8 mouse cellular contexts compared by ENCODE assay signal in genomic region chr4:97773110-97773593, GRCm38 (mm10). TPM values are rescaled to one million over a fixed set of nuclear protein-coding genes. Genes with fewer than 3 reads are reported as not detected.
A peak's percentile ranks its signal among the peaks of the same experiment; 100 is the strongest.
DNase-seq lines count a peak whose midpoint lies in the region; ATAC-seq and TF ChIP-seq lines count a peak whose summit lies in the region.

No protein-coding gene starts in this region.

- DNase-seq in adrenal gland, adult 18-20 months (ENCODE audit: low spot score in 2 of 2), result peak; percentile 72 to 91
- DNase-seq in embryo, embryonic 10 days (ENCODE audit: low spot score), result peak; percentile 98
- peak; percentile 83 to 87 for DNase-seq in gastrocnemius, adult 8-10 months (ENCODE audit: low spot score in 2 of 2)
- peak; percentile 100 for DNase-seq in hindlimb bud, embryonic 11.5 days (ENCODE audit: extremely low spot score, low read depth, low spot score)
- DNase-seq in left cerebral cortex, adult 2 months (ENCODE audit: extremely low spot score in 1 of 2, low spot score in 2 of 2), result peak; percentile 78 to 90
- peak; percentile 95 for DNase-seq in right cerebral cortex, adult 18-20 months
- peak; percentile 93 for DNase-seq in urinary bladder, postnatal 14 days (ENCODE audit: low spot score)

- H3K27ac ChIP-seq in left cerebral cortex, adult 2 months, result peak overlapping the region; percentile 88

- no peak for TF ChIP-seq CTCF in left cerebral cortex, adult 2 months (IDR thresholded peaks at IDR 0.05)

- H3K4me3 ChIP-seq in left cerebral cortex, adult 2 months, result peak overlapping the region; percentile 59

- ATAC-seq in megakaryocyte, adult 5-6 weeks (ENCODE audit: poor library complexity, severe bottlenecking), result peak; percentile 58

- intact Hi-C loops in left cerebral cortex, adult 2 months (cut with DNase I), result loop anchor here (2.0 to 10.0 kb wide), 3 partner anchors 14 to 549 kb away; no protein-coding TSS in a partner anchor

RNA-seq across cellular contexts. Expression of gene Nfia, which starts 0.6 kb away (rescaled TPM):
- total RNA-seq in adrenal gland, adult 18-20 months (2021), result 100 to 1,000 TPM; 109 to 132 TPM
- total RNA-seq in gastrocnemius, adult 8-10 months (2022), result 10 to 100 TPM; 53.6 to 64.5 (median 57.1) TPM
- total RNA-seq in left cerebral cortex, adult 2 months (2021), result 10 to 100 TPM; 58.1 to 62.5 TPM
- 17.8 TPM in 2 replicates for total RNA-seq in megakaryocyte, adult 5-6 weeks (2015)
- 3.6 and 4.6 TPM in 2 replicates for total RNA-seq in megakaryocyte, adult 5-6 weeks (2017)

RNA-seq across cellular contexts. Expression of gene E130114P18Rik, which starts 4.7 kb away (rescaled TPM):
- under 1 TPM; 0.26 to 0.27 TPM for total RNA-seq in adrenal gland, adult 18-20 months (2021)
- total RNA-seq in gastrocnemius, adult 8-10 months (2022), result not detected
- total RNA-seq in left cerebral cortex, adult 2 months (2021), result 1 to 10 TPM; 3.7 to 4.9 TPM
- total RNA-seq in megakaryocyte, adult 5-6 weeks (2015), result not detected in 2 replicates
- total RNA-seq in megakaryocyte, adult 5-6 weeks (2017), result not detected in 2 replicates

Comparison
In these comparisons a context has a peak if more than half of its experiments do, and no peak if none do; other contexts are left out.
1. Peak in every context shown above with its lines: DNase-seq, ATAC-seq, H3K4me3 ChIP-seq and H3K27ac ChIP-seq.